Mouse (Mus musculus) stomach, postnatal 0 days (tissue): Measurements from ENCODE around the gene Slx4.

Source experiments
- CTCF ChIP-seq: IDR thresholded peaks from 2 replicates; pipeline ENCODE4 v1.5.1; 2016; ENCODE audit warnings: antibody characterized with exemption, low read depth, mild to moderate bottlenecking, moderate library complexity
- EP300 ChIP-seq: optimal IDR thresholded peaks from 2 replicates; pipeline ENCODE3; 2016; ENCODE audit warnings: antibody characterized with exemption

GRCm38 (mm10) chr16:4033971-4034370 is 30.4 kb upstream of the Slx4 start:
- no peak for TF ChIP-seq CTCF
- no peak for TF ChIP-seq EP300
